Mouse (Mus musculus) ES-E14 (cell line): ENCODE data around the gene Limd1. TPM values are rescaled to one million over a fixed set of nuclear protein-coding genes. Genes with fewer than 3 reads are reported as not detected.

Experiments used
- DNase-seq: peaks from one replicate; pipeline ENCODE4 v3.0.0-alpha.2; 2013; ENCODE audit warnings: low read depth, low spot score
- H3K27ac ChIP-seq: 2 replicates; pipeline ENCODE4 v1.5.1; 2012; ENCODE audit warnings: low read depth, mild to moderate bottlenecking, low read length, moderate library complexity, mixed read lengths; ENCODE audit not compliant: poor library complexity, insufficient read depth, severe bottlenecking
- H3K36me3 ChIP-seq: 2 replicates; pipeline ENCODE4 v1.6.1; 2012; ENCODE audit warnings: mild to moderate bottlenecking, low read length, moderate library complexity, mixed read lengths; ENCODE audit not compliant: control insufficient read depth, poor library complexity, insufficient read depth, severe bottlenecking
- H3K4me1 ChIP-seq, 2 experiments: fragments of 150-350 bp in 1 of 2; sonication (generic) in 1 of 2; 2 replicates each; pipeline ENCODE4 v1.6.1; 2012; ENCODE audit warnings: low read length in 2 of 2, mild to moderate bottlenecking in 1 of 2, mixed read lengths in 1 of 2; ENCODE audit not compliant: control insufficient read depth in 2 of 2, insufficient read depth in 2 of 2, poor library complexity in 1 of 2
- H3K4me3 ChIP-seq, 2 experiments: fragments of 150-350 bp in 1 of 2; sonication (generic) in 1 of 2; 2 replicates each; pipeline ENCODE4 v1.5.1; 2012; ENCODE audit warnings: low read length in 2 of 2, low read depth in 1 of 2, mild to moderate bottlenecking in 1 of 2, mixed read lengths in 1 of 2; ENCODE audit not compliant: insufficient read depth in 1 of 2, poor library complexity in 1 of 2, severe bottlenecking in 1 of 2
- H3K9ac ChIP-seq: 2 replicates; pipeline ENCODE4 v1.6.1; 2012; ENCODE audit warnings: low read depth, mild to moderate bottlenecking, low read length, mixed read lengths; ENCODE audit not compliant: poor library complexity, insufficient read depth, severe bottlenecking
- H3K9me3 ChIP-seq: fragments of 150-350 bp; sonication (generic); 2 replicates; pipeline ENCODE4 v1.6.1; 2012; ENCODE audit warnings: low read depth, mild to moderate bottlenecking, low read length; ENCODE audit not compliant: control insufficient read depth, insufficient read depth
- CHD2 ChIP-seq: IDR thresholded peaks from 2 replicates; pipeline ENCODE4 v1.6.1; 2014; ENCODE audit warnings: mild to moderate bottlenecking, low read depth, low read length, inconsistent platforms
- HCFC1 ChIP-seq: IDR thresholded peaks from 2 replicates; pipeline ENCODE4 v1.6.1; 2012; ENCODE audit warnings: low read length, inconsistent platforms, borderline replicate concordance; ENCODE audit not compliant: insufficient read depth
- MAFK ChIP-seq: IDR thresholded peaks from 2 replicates; pipeline ENCODE4 v1.6.1; 2014; ENCODE audit warnings: mild to moderate bottlenecking, low read depth, low read length, inconsistent platforms; ENCODE audit not compliant: insufficient read depth
- ZC3H11A ChIP-seq: IDR thresholded peaks from 2 replicates; pipeline ENCODE4 v1.6.1; 2012; ENCODE audit warnings: low read depth, mild to moderate bottlenecking, inconsistent platforms, low read length, borderline replicate concordance
- ZNF384 ChIP-seq: IDR thresholded peaks from 2 replicates; pipeline ENCODE4 v1.6.1; 2012; ENCODE audit warnings: low read depth, low read length, inconsistent platforms
- in situ Hi-C, 2 experiments: fragments of 600-800 bp; cut with MboI; formaldehyde crosslinking; loops; one replicate each; pipeline ENCODE4 v1.15.1; 2025; ENCODE audit warnings: low sequenced_read_pairs in 2 of 2, inconsistent platforms in 1 of 2; ENCODE audit not compliant: unreplicated experiment in 2 of 2
- total RNA-seq: library from RNA; depleted of rRNA; stranded (reverse); fragments of 300-350 nt; gene quantifications from 2 replicates; pipeline ENCODE4 v1.2.3, GENCODE M21; 2012; rRNA removed

Limd1 gene
- total RNA-seq, 1 experiment: 16.2 TPM

- in situ Hi-C loops: no loop called here
- H3K36me3 ChIP-seq: no peaks in the 10 kb centered on the region
- TF ChIP-seq ZC3H11A: no peak
- TF ChIP-seq CHD2: no peak
- no peak for TF ChIP-seq HCFC1
- no peak for TF ChIP-seq MAFK
- no peak for TF ChIP-seq ZNF384
- no peak overlapping the region for H3K9ac ChIP-seq
- DNase-seq: no peak
- no peaks in the 10 kb centered on the region for H3K4me1 ChIP-seq
- no peak overlapping the region for H3K27ac ChIP-seq
- no peak overlapping the region for H3K4me3 ChIP-seq
- no peaks in the 10 kb centered on the region for H3K9me3 ChIP-seq
These were observed 58.1 kb downstream of the Limd1 start for GRCm38 (mm10) chr9:123536613-123537012.

DNA sequence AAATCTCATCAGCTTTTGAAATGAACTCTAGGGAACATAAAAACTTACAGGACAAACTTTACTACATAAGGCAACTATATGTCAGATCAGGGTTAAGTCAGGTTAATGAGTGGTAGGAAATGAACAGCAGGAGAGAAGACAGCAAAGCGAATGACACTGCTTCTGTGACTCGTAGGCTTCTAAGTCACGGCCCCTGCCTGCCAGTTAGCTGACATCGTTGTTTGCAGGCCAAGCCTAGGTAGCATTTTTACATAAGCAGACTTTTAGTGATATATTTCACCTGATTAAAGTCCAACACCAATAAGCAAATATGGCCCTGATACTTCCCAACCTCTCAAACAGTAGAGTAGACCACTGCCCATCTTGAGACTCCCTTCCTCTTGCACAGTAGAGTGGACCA lies 59.7 kb downstream of the Limd1 start:
- H3K9me3 ChIP-seq: no peaks in the 10 kb centered on the region
- H3K27ac ChIP-seq: no peak overlapping the region
- in situ Hi-C loops: no loop called here
- no peak for DNase-seq
- no peak overlapping the region for H3K4me3 ChIP-seq
- no peaks in the 10 kb centered on the region for H3K4me1 ChIP-seq
- TF ChIP-seq ZNF384: no peak
- TF ChIP-seq CHD2: no peak
- no peak for TF ChIP-seq MAFK
- no peak for TF ChIP-seq ZC3H11A
- H3K36me3 ChIP-seq: no peaks in the 10 kb centered on the region
- H3K9ac ChIP-seq: no peak overlapping the region

DNA sequence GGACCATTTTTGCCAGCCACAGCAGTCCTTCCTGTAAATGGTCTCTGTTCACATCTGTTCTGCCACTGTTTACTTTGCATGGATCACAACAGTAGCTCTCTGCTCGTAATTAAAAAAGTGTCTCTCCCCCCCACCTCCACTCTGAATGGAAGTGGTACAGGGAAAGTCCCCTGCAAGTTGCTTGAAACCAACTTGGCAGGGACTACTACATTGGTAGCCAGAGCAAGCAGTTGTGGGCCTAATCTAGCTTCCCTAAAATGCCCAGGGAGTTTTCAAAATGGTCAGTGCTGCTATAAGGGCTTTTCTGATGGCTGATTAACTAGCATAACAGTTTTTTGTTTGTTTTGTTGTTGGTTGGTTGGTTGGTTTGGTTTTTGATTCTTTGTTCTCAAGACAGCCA lies 60.6 kb downstream of the Limd1 start:
- Histone ChIP-seq H3K36me3 (no peaks in the 10 kb centered on the region), H3K9ac (no peak overlapping the region), H3K27ac (no peak overlapping the region), H3K9me3 (no peaks in the 10 kb centered on the region), H3K4me3 (no peak overlapping the region), H3K4me1 (no peaks in the 10 kb centered on the region)
- in situ Hi-C loops: no loop called here
- TF ChIP-seq CHD2 (no peak), HCFC1 (no peak), MAFK (no peak), ZC3H11A (no peak), ZNF384 (no peak)
- no peak for DNase-seq

GRCm38 (mm10) chr9:123539823-123540222 lies 61.3 kb downstream of the Limd1 start:
- no peak overlapping the region for H3K9ac ChIP-seq
- no peak overlapping the region for H3K27ac ChIP-seq
- no peak overlapping the region for H3K4me3 ChIP-seq
- TF ChIP-seq MAFK: no peak
- TF ChIP-seq ZNF384: no peak
- no peak for TF ChIP-seq ZC3H11A
- no peak for TF ChIP-seq CHD2
- no peak for TF ChIP-seq HCFC1
- no peaks in the 10 kb centered on the region for H3K36me3 ChIP-seq
- no peaks in the 10 kb centered on the region for H3K4me1 ChIP-seq
- DNase-seq: no peak
- in situ Hi-C loops: no loop called here
- H3K9me3 ChIP-seq: no peaks in the 10 kb centered on the region

DNA sequence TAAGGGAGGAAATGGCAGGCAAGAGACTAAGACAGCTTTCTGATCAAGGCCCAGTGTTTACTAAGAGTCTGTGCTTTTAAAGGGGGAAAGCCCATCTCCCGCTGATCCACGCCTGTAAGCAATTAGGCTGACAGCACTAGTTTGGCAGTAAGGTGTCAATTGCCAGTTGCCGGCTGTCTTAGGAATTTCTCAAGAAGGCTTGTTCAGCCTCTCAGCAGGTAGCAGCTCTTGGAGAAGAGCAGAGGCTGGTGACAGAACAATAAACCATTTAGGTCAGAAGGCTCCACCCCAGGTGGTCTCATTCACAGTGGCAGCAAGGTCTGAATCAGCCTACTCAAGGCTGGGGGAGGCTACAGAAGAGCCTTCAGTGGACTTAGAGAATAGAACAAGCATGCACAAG lies 76.1 kb downstream of the Limd1 start:
- peak; percentile 60 for DNase-seq
- Histone ChIP-seq H3K27ac (no peak overlapping the region), H3K4me3 (no peak overlapping the region), H3K9ac (no peak overlapping the region), H3K4me1 (peaks cover 0 to 7% of the 10 kb centered on the region in 2 experiments; a peak in 2 of 4 replicates), H3K9me3 (no peaks in the 10 kb centered on the region), H3K36me3 (no peaks in the 10 kb centered on the region)
- TF ChIP-seq ZNF384 (no peak), CHD2 (no peak), ZC3H11A (no peak), MAFK (no peak), HCFC1 (no peak)
- in situ Hi-C loops: no loop called here

Other genes with a start within 250 kb of the Limd1 start
- 4.8 and 9.5 TPM in 2 replicates for gene Tmem158, start 217.9 kb upstream of the Limd1 start, total RNA-seq
- 5,955 and 28,940 TPM in 2 replicates for gene Lars2, start 111.8 kb upstream of the Limd1 start, total RNA-seq
- gene Sacm1l, start 51.1 kb downstream of the Limd1 start, total RNA-seq: 18.5 and 23.2 TPM in 2 replicates
- 0.31 and 0.37 TPM in 2 replicates for gene Slc6a20b, start 153.9 kb downstream of the Limd1 start, total RNA-seq
- not detected in 2 replicates for gene Ccr9, start 199.7 kb downstream of the Limd1 start, total RNA-seq
- gene Slc6a20a, start 200.2 kb downstream of the Limd1 start, total RNA-seq: 0.22 and 0.32 TPM in 2 replicates
- gene Lztfl1, start 239.0 kb downstream of the Limd1 start, total RNA-seq: 18.4 and 19.8 TPM in 2 replicates